Mouse (Mus musculus) T-helper 2 cell (primary cell): Measurements from ENCODE around the gene Tcf7l1.

Experiments used
- in situ Hi-C: fragments of 300-600 bp; cut with MboI, MseI; formaldehyde crosslinking; loops from one replicate; pipeline ENCODE4 v1.15.1; 2025; ENCODE audit warnings: high pct_unique_total_duplicates

The Tcf7l1 gene

DNA sequence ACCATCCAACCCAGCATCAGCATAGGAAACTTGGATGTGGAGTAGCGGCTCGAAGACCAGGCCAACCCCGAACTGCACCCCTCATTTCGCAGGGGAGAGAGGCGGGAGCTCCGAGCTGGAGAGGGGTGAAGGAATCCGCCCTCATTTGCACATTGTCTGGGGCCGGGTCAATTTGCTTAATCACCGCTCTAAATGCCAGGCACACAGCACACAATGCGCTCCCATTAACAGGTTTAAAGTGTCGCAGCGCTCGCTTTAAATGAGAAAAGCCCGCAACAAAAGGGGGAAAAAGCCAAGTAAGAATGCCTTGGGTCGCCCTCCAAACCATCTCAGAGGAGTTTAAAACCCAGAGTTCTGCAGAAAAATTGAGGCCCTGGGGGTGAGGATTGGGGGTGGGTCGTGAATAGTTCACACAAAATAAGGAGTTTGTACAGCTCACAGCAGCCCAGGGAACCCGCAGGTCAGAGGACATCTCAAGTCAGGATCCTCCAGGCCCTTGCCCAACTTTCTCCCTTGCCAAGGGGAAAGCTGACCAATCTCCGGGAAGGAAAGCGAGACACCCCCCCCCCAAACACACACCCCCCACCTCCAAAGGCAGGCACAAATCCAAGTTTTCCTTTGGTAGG, 1.6 kb downstream of the Tcf7l1 start:
- in situ Hi-C loops = loop anchor here (25.0 kb wide), 1 partner anchor 125 kb away; no protein-coding TSS in a partner anchor

GRCm38 (mm10) chr6:72783780-72784179, 5.3 kb downstream of the Tcf7l1 start:
- in situ Hi-C loops = loop anchor here (25.0 kb wide), 1 partner anchor 121 kb away; no protein-coding TSS in a partner anchor

DNA sequence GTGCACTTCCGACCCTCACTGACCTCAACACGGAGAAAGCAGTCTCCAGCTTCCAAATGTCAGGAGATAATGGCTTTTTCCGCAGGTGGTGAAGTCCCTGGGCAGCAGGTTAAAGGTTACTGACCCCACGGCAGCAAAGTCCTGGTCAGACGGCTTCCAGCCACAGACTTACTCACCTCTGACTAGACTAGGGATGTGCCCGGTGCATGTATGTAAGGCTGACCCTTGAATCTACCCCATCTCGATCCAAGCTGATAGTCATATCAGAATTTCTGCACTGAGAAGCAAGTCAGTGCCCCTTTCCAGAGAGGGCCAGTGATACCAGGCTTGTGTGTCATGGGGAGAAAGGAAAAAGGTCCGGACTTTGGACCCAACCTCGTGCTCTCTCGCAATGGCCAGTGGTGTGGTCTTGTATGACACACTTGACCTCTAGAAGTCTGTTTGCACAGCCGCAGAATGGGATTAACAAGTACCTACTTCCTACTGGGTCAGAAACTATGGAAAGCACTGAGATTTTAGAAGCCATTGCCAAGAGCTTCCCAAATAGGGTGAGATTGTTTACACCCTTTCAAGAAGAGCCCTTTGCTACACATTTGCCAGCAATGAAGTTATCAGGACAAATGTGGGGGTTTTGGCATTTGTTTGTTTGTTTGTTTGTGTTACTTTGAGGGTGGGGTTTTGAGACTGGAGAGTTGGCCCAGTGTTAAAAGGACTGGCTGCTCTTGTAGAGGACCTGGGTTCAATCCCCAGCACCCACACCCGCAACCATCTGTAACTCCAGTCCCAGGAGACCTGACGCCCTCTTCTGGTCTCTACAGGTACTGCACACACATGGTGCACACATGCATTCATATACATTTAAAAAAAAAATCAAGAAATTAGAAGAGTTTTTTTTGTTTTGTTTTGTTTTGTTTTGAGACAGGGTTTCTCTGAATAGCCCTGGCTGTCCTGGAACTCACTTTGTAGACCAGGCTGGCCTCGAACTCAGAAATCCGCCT, 10.0 kb downstream of the Tcf7l1 start:
- in situ Hi-C loops = loop anchor here (25.0 kb wide), 1 partner anchor 117 kb away; no protein-coding TSS in a partner anchor

GRCm38 (mm10) chr6:72777212-72777611, 11.8 kb downstream of the Tcf7l1 start:
- in situ Hi-C loops = loop anchor here (25.0 kb wide), 1 partner anchor 115 kb away; no protein-coding TSS in a partner anchor

GRCm38 (mm10) chr6:72774275-72774674, 14.8 kb downstream of the Tcf7l1 start:
- in situ Hi-C loops = no loop called here

DNA sequence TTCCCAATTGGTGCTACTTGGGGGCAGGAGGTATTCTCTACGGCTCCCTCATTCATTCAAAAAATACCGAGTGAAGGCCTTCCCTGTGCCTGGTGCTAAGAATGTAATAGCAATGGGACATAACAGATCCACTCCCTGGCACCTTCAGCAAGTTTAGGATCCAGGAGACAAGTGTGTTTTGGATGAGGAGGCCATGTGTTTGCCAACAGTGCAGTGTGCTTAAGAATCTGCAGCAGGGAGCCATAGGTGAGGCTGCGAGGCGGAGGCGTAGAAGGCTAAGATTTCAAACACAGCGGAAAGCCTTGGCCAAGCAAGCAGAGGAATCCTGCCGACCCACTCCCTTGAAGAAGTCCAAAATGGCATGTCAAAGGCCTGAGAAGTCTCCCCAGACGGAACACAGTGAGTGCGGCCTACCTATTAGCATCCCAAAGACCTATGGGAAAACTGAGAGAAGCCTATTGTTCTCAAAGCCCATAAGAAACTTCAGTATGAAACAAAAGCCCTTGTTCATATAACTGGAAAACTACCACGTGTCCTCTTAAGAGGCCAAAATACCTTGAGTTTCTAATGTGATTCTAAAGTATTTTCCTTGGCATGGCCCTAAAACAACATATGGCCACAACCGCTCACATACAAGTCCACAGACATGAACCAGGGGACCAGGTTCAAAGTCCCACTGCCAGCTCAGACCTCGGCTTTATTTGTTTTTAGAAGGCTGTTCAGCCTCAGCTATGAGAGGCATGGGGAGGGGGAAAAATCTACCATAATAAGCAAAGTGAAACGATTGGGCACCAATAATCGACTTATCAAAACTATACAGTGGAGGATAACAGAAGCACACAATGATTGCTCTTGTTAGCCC, 18.9 kb downstream of the Tcf7l1 start:
- in situ Hi-C loops = no loop called here

DNA sequence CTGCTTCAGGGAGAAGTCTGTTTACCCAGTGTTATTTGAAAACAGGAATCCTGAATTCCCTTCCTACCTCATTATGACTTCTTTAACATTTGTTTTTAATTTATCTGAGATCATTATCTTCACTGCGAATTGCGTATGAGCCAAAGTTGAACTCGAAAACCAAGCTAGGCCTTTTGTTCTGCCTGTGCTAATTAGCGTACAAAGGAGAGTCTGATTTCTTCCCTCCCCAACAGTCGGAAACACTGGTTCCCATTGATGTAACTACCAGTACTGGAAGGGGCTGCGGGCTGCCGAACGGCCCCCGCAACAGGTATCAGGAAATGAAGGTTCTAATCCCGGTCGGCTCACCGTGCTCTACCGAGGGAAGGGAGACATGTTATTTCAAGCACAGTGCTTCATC, 19.7 kb downstream of the Tcf7l1 start:
- in situ Hi-C loops = no loop called here

DNA sequence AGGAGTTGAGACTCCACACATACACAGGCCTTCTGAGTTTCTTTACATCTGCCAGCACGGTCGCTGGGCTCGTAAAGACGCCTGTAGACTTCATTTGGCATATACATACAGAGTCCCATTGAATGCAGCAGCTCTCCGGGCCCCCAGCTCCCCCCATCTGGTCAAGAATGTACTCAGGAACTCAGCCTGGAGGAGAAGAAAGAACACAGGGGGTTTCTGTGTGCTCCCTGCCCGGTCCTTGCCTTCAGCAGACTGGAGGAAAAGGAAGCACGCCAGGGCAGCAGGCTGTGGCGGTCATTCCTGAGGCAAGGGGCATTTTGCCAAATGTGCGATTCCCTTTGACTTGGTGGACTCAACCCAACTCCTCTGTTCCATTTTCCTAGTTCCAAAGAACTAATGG, 20.2 kb downstream of the Tcf7l1 start:
- in situ Hi-C loops = no loop called here

- in situ Hi-C loops = no loop called here
Observed at GRCm38 (mm10) chr6:72768097-72768496, 21.0 kb downstream of the Tcf7l1 start.

GRCm38 (mm10) chr6:72763616-72764015, 25.4 kb downstream of the Tcf7l1 start:
- in situ Hi-C loops = no loop called here

- in situ Hi-C loops = no loop called here
Observed at GRCm38 (mm10) chr6:72761645-72762044, 27.4 kb downstream of the Tcf7l1 start.

- in situ Hi-C loops = no loop called here
Observed at GRCm38 (mm10) chr6:72758239-72759017, 30.6 kb downstream of the Tcf7l1 start.

- in situ Hi-C loops = no loop called here
Observed at GRCm38 (mm10) chr6:72755267-72755889, 33.7 kb downstream of the Tcf7l1 start.

- in situ Hi-C loops = no loop called here
Observed at GRCm38 (mm10) chr6:72754215-72754614, 34.8 kb downstream of the Tcf7l1 start.

DNA sequence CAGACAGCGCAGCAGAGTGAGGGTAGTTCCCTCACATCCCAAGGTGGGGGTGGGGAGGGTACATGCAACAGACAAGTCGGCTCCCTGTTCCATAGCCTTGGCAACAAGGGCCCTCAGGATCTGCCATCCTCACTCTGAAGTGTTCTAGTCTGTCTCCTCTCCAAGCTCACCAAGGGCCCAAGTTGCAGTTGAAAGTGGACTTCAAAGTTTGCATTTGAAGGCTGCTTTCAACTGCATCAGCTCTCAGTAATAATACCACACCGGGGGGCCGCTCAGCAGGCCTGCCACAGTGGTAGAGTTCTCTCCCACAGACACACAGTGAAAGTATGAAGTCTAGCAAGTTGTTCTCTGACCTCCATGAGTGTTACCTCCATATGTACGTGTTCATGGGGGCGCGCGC, 35.3 kb downstream of the Tcf7l1 start:
- in situ Hi-C loops = no loop called here

- in situ Hi-C loops = no loop called here
Observed at GRCm38 (mm10) chr6:72752824-72753223, 36.2 kb downstream of the Tcf7l1 start.

DNA sequence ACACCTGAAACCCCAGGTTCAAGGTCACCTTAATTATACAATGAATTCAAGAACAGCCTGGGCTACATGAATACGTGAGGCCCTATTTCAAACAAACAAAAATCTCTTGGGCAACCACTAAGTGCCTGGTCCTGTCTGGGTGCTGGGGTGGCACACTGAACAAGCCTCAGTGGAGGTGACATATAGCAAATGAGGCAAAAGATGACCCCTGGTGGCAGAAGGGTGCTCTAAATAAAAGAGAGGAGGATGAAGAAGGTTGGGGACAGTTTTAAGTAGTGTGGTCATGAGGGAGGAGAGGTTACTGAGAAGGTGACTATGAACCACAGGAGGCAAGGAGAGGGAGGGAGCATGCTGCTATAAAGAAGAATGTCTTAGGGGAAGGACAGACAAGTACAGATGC, 37.8 kb downstream of the Tcf7l1 start:
- in situ Hi-C loops = no loop called here

- in situ Hi-C loops = no loop called here
Observed at GRCm38 (mm10) chr6:72748882-72749437, 40.1 kb downstream of the Tcf7l1 start.

- in situ Hi-C loops = no loop called here
Observed at GRCm38 (mm10) chr6:72748421-72748820, 40.6 kb downstream of the Tcf7l1 start.

DNA sequence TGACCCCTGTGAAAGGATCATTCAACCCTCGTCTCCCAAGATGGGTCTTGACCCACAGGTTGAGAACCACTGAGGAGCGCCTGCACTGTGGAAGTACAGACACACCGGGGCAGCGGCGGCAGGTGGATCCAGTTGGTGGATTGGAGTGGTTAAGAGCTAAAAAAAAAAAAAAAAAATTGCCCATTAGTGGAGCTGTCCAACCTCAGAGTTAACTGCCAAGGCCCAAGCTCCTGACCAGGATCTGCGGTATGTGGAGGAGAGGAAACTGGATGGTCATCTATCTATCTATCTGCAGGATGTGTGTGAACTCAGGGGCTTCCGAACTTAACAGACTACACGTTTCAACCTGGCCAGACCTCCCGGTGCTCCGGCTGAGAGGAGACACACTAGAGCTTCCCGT, 41.2 kb downstream of the Tcf7l1 start:
- in situ Hi-C loops = no loop called here
